Mouse (Mus musculus) midbrain, embryonic 12.5 days (tissue): ENCODE results near the gene Dhfr. TPM values are rescaled to one million over a fixed set of nuclear protein-coding genes. Genes with fewer than 3 reads are reported as not detected.
A peak's percentile ranks its signal among the peaks of the same experiment; 100 is the strongest.

ENCODE experiments used
- ATAC-seq: fragments of 200-750 bp; cut with Nextera tagmentation; 2 replicates; pipeline ENCODE4 v1.8.0; 2017; ENCODE audit warnings: low read depth, moderate TSS enrichment, moderate library complexity; ENCODE audit not compliant: low FRiP score
- H3K27ac ChIP-seq: fragments of 300-500 bp; sonication (generic); replicated peaks from 2 replicates; pipeline ENCODE4 v1.5.1; 2016; ENCODE audit warnings: mild to moderate bottlenecking
- H3K27me3 ChIP-seq: fragments of 300-500 bp; sonication (generic); 2 replicates; pipeline ENCODE4 v1.6.1; 2016; ENCODE audit warnings: mild to moderate bottlenecking
- H3K36me3 ChIP-seq: fragments of 300-500 bp; sonication (generic); 2 replicates; pipeline ENCODE4 v1.6.1; 2016
- H3K4me1 ChIP-seq: fragments of 300-500 bp; sonication (generic); 2 replicates; pipeline ENCODE4 v1.6.1; 2016
- H3K4me2 ChIP-seq: fragments of 300-500 bp; sonication (generic); replicated peaks from 2 replicates; pipeline ENCODE4 v1.6.1; 2016; ENCODE audit warnings: mild to moderate bottlenecking, moderate library complexity
- H3K4me3 ChIP-seq: fragments of 300-500 bp; sonication (generic); 2 replicates; pipeline ENCODE4 v1.5.1; 2016; ENCODE audit warnings: mild to moderate bottlenecking
- H3K9ac ChIP-seq: fragments of 300-500 bp; sonication (generic); replicated peaks from 2 replicates; pipeline ENCODE4 v1.6.1; 2016; ENCODE audit warnings: mild to moderate bottlenecking, moderate library complexity
- H3K9me3 ChIP-seq: fragments of 300-500 bp; sonication (generic); 2 replicates; pipeline ENCODE4 v1.6.1; 2016; ENCODE audit warnings: mild to moderate bottlenecking
- WGBS: fragments of 180-500 bp; shearing (Covaris S2); methylation state at CpG from one replicate; pipeline ENCODE4 v1.1.7; 2016; 5-methylcytosine and 5-hydroxymethylcytosine counted together
- polyA plus RNA-seq: library from polyadenylated mRNA; unstranded; fragments of >200 nt; fragmentation: Nextera tagmentation; extraction: Ambion mirVana; gene quantifications from 2 replicates; pipeline ENCODE4 v1.2.1, GENCODE M21; 2016

The Dhfr gene
- polyA plus RNA-seq: 15.3 and 15.8 TPM in 2 replicates

DNA sequence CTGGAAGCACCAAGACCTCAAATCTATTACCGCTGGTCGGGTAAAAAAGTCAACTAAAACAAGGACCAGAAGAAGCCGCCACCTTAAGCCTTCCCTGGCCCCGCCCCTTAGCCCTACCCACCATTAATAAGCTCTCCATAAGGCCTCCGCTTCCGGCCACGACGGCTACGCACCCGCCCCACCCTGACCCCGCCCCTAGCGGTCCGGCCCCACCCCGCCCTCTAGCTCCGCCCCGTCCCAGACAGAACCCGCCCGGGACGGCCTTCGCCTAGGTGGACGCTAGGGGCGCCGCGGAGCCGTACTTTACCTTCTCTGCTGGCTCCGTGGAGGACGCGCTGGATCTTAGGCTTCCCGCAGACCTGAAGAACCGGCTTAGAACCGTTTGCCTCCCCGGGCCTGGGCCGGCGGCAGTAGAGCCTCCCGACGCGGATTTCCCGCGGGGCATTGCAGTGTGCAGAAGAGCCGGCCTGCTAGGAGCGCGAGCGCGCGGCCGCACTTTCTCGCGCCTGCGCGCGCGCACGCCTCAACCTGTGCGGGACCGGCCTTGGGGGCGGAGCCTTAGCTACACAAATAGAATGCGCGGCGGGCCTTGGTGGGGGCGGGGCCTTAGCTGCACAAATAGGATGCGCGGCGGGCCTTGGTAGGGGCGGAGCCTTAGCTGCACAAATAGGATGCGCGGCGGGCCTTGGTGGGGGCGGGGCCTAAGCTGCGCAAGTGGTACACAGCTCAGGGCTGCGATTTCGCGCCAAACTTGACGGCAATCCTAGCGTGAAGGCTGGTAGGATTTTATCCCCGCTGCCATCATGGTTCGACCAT is at the start of gene Dhfr, which contains the start of gene Msh3:
Gene Dhfr, plus strand, starts transcription at position 271 of the 816 bp plus-strand sequence.
Gene Msh3, minus strand, starts transcription at position 548 of the 816 bp plus-strand sequence.
- WGBS: under 1% methylated on average over 76 of the region's 76 CpGs
- H3K36me3 ChIP-seq: 0 out of 2 replicates have a peak, but pooled peaks cover 6% of the 10 kb centered on the region
- peak within 1 kb of the TSS; percentile 90 for H3K27ac ChIP-seq
- H3K4me2 ChIP-seq: peak within 1 kb of the TSS; percentile 91
- peak; percentile 97 for ATAC-seq
- peaks cover 21% of the 10 kb centered on the region for H3K4me1 ChIP-seq
- H3K9ac ChIP-seq: peak within 1 kb of the TSS; percentile 72
- no peaks in the 10 kb centered on the region for H3K27me3 ChIP-seq
- H3K4me3 ChIP-seq: peak within 1 kb of the TSS; percentile 71
- H3K9me3 ChIP-seq: no peaks in the 10 kb centered on the region

DNA sequence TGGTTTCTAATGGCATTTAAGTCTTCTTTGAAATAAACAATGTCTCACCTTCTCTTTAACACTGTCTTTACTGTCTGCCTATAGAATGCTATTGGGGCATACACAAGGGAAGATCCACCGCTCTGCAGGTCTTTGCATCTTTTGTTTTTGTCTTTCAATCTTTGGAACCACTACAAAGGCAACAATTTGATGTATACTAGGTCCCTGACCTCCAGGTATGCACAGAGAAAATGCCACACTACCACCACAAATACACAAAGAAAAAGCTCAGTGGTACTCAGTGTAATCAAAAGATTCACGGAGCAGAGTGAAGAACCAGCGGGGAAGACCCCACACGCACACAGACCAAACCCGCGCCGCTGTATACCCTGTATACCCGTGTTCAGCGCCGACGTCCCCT is 48.8 kb upstream of the Dhfr start, which contains the start of gene Gm20379:
Gene Gm20379, plus strand, starts transcription at position 301 of the 400 bp plus-strand sequence.
- Histone ChIP-seq H3K36me3 (peaks cover 33% of the 10 kb centered on the region), H3K4me1 (no peaks in the 10 kb centered on the region), H3K9me3 (no peaks in the 10 kb centered on the region), H3K4me3 (no peak within 1 kb of the TSS), H3K4me2 (no peak within 1 kb of the TSS), H3K9ac (no peak within 1 kb of the TSS), H3K27me3 (no peaks in the 10 kb centered on the region), H3K27ac (no peak within 1 kb of the TSS)
- ATAC-seq: no peak
- WGBS: 97% methylated on average over 11 of the region's 11 CpGs

DNA sequence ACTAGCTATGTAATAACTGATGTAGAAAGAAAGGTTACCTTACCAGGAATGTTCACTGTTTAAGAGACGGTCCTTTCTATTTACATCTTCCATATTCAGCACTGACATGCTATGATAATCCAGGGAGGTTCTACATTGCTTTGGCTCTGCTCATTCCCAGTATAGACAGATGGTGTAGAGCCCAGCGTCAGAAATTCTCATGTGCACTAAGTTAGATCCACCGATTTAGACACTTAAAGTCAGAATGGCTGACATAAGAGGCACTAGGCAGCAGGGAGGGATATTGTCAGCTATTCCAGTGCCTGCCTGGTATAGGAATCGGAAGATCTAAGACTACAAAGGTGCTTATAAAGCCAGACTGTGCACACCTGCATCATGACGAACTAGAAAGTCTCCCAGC is 39.9 kb upstream of the Dhfr start:
- no peak for ATAC-seq
- H3K36me3 ChIP-seq: peaks cover 22% of the 10 kb centered on the region; the same call in 1 of the 2 replicates
- H3K27me3 ChIP-seq: no peaks in the 10 kb centered on the region
- H3K9me3 ChIP-seq: no peaks in the 10 kb centered on the region
- no peak overlapping the region for H3K4me2 ChIP-seq
- no peak overlapping the region for H3K9ac ChIP-seq
- H3K27ac ChIP-seq: no peak overlapping the region
- H3K4me1 ChIP-seq: no peaks in the 10 kb centered on the region
- no peak overlapping the region for H3K4me3 ChIP-seq
- WGBS: 92% methylated on average over 5 of the region's 5 CpGs

DNA sequence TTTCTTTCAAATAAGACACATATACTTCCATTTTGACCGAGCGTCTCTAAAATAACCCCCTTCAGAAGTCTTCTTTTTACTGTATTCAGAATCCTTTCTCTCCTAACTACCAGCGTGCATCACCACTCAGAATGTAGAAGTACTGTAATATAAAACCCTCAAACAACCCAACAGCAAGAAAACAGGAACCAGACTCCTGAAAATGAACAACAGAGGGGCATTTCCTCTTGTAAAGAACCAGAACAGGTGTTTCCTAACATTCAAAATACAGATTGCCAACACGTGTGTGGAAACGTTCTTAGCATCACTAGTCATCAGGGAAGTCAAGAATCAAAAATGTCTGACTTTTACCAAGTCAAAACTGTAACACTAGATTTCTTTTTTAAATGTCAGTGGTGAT is 33.8 kb upstream of the Dhfr start:
- H3K4me1 ChIP-seq: no peaks in the 10 kb centered on the region
- H3K27ac ChIP-seq: no peak overlapping the region
- no peak for ATAC-seq
- 0 out of 2 replicates have a peak, but pooled peaks cover 15% of the 10 kb centered on the region for H3K36me3 ChIP-seq
- H3K9ac ChIP-seq: no peak overlapping the region
- H3K4me3 ChIP-seq: no peak overlapping the region
- H3K4me2 ChIP-seq: no peak overlapping the region
- no peaks in the 10 kb centered on the region for H3K27me3 ChIP-seq
- H3K9me3 ChIP-seq: no peaks in the 10 kb centered on the region
- 92% methylated on average over 5 of the region's 5 CpGs for WGBS

DNA sequence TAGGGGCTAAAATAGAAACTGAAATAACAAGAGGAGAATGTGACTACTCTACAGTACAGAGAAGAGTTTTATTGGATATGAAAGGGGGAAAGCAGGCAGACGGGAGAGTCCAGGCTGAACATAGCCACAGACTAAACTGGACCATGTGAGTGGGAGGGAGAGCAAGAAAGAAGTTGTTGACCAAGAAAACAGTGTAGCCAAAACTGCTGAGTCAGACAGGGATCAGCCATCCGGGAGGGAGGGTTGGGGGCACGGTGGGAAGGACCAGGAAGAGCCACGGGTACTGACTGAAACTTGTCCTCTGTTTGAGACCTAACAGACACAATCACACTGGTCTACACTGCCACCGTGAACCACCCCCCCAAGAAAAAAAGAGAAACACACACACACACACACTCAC is 28.5 kb upstream of the Dhfr start:
- ATAC-seq: no peak
- no peaks in the 10 kb centered on the region for H3K4me1 ChIP-seq
- WGBS: 73% methylated on average over 5 of the region's 5 CpGs
- H3K9ac ChIP-seq: no peak overlapping the region
- H3K27ac ChIP-seq: no peak overlapping the region
- no peak overlapping the region for H3K4me2 ChIP-seq
- H3K27me3 ChIP-seq: no peaks in the 10 kb centered on the region
- peaks cover 13% of the 10 kb centered on the region; the same call in 1 of the 2 replicates for H3K36me3 ChIP-seq
- no peak overlapping the region for H3K4me3 ChIP-seq
- H3K9me3 ChIP-seq: no peaks in the 10 kb centered on the region

DNA sequence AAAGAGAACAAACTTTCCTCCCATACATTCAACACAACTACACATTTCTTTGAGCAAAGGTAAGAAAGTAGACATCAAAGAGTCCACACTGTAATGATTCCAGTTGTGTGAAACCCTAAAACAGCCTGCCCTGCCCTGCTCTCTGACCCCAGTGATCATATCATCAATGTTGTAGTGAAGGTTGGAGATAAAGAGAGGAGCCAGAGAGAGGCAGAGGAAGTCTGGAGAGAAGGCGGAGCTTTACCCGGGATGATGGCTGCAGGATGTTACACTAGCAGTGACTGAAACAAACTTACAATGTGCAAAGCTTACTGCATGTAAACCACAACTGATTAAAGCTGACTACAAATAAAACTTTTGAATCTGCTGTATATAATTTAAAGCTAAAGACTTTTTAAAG is 26.5 kb upstream of the Dhfr start:
- 86% methylated on average over 2 of the region's 2 CpGs for WGBS
- H3K27me3 ChIP-seq: no peaks in the 10 kb centered on the region
- peaks cover 11% of the 10 kb centered on the region; the same call in 1 of the 2 replicates for H3K36me3 ChIP-seq
- no peaks in the 10 kb centered on the region for H3K9me3 ChIP-seq
- H3K9ac ChIP-seq: no peak overlapping the region
- H3K4me1 ChIP-seq: no peaks in the 10 kb centered on the region
- no peak overlapping the region for H3K4me2 ChIP-seq
- H3K27ac ChIP-seq: no peak overlapping the region
- no peak for ATAC-seq
- no peak overlapping the region for H3K4me3 ChIP-seq

DNA sequence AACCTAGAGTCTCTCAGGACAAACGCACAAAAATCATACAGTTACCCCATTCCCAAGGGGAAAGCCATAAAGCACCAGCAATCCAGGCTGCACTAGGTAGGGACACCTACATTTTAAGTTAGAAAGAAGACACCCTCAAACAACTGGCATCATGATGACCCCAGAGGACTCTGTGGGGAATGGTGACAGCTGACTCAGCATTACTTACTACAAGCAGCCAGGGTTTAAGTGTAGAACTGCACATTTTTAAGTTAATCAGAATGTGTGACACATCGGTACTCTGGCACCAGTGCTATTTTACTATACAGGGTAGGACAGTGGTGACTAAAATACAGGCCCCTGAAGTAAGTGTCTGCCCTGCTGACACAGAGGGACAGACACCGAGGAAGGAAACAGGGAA is 23.9 kb upstream of the Dhfr start:
- Histone ChIP-seq H3K27me3 (no peaks in the 10 kb centered on the region), H3K9ac (no peak overlapping the region), H3K36me3 (peaks cover 11% of the 10 kb centered on the region; the same call in 1 of the 2 replicates), H3K4me1 (no peaks in the 10 kb centered on the region), H3K4me3 (no peak overlapping the region), H3K9me3 (no peaks in the 10 kb centered on the region), H3K27ac (no peak overlapping the region), H3K4me2 (no peak overlapping the region)
- 90% methylated on average over 3 of the region's 3 CpGs for WGBS
- ATAC-seq: no peak

DNA sequence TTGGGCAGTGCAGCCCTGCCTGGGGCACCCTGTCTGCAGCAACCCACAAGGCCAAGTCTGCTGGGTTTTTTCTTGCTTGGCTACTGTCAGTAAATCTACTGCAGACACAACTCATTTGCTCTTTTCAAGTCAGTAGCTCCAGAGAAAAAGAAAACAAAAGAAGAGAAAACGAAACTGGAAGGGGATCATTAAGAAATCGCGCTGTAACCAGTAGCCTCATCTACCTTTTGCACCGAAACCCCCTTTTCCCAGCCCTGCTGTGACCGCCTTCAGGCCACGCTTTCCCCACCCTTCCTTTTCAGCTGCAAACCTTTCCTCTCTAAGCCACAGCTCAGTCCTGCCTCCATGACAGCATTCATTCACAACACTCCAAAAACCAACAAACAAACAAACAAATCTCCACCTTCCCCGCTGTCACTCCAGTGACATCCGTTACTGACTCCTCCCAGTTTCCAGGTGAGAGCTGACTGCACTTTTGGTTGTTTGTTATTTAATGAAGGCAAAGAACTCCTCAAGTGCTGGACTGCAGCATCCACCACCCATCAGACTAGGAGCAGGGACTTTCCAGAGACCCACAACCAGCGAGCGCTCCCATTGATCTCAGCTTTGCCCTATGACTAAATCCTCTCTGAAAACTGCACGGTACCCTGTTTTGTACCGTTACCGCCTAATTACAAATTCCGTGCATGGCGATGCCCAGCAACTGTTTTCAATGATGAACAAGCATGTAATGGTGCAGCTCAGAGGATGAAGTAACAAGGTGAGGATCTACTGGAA is 22.2 kb upstream of the Dhfr start:
- WGBS: 90% methylated on average over 15 of the region's 15 CpGs

DNA sequence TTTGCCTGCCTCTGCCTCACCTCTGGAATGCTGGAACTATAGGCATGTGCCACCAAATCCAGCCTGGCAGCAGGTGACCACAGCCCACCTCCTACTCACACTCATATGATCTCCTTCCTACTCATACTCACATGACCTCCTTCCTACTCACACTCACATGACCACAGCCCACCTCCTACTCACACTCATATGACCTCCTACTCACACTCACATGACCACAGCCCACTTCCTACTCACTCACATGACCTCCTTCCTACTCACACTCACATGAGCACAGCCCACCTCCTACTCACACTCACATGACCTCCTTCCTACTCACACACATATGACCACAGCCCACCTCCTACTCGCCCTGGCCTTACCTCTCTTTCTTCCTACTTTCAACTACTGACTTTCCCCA is 17.7 kb upstream of the Dhfr start:
- Histone ChIP-seq H3K36me3 (peaks cover 17% of the 10 kb centered on the region; the same call in 1 of the 2 replicates), H3K9me3 (no peaks in the 10 kb centered on the region), H3K4me2 (no peak overlapping the region), H3K4me1 (no peaks in the 10 kb centered on the region), H3K9ac (0 out of 2 replicates have a peak overlapping the region, but pooled peaks have one; percentile 11), H3K4me3 (no peak overlapping the region), H3K27ac (no peak overlapping the region), H3K27me3 (no peaks in the 10 kb centered on the region)
- WGBS: 95% methylated on average over 1 of the region's 1 CpGs
- ATAC-seq: no peak

More for the DNA sequence above, 22.2 kb upstream of the Dhfr start:
- Histone ChIP-seq H3K4me3 (no peak overlapping the region), H3K4me1 (no peaks in the 10 kb centered on the region), H3K9ac (no peak overlapping the region), H3K36me3 (peaks cover 14% of the 10 kb centered on the region; the same call in 1 of the 2 replicates), H3K27me3 (no peaks in the 10 kb centered on the region), H3K4me2 (no peak overlapping the region), H3K27ac (no peak overlapping the region), H3K9me3 (no peaks in the 10 kb centered on the region)
- no peak for ATAC-seq

DNA sequence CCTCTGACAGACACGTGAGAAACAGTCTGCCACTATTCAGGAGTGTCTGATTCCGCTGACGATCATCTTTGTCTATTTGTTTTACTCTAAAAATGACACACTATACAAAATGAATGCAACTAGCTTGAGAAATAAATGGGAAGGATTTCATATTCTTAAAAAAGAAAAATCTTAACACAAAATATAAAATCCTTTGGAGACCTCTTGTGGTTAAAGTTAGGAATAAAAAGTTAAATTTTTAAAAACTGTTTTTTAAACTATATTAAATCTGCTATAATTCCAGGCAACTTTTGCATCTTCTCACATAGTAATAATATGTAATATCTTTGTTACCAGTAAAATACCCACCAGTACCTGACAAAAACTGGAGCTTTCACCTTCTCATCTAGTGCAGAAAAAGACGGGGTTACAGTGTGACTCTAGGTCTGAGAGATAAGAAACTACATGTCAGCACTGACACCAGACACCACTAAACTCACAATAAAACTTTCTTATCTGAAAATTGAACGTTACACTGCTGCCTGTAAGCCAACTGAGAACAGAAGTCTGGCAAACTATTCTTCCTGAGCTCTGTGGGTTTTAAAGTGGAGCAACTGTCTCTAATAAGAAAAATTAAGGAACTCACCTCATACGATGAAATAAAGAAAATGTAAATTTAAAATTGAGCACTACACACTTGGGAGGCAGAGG is 16.6 kb upstream of the Dhfr start:
- Histone ChIP-seq H3K36me3 (peaks cover 25% of the 10 kb centered on the region; the same call in 1 of the 2 replicates), H3K4me3 (no peak overlapping the region), H3K4me2 (no peak overlapping the region), H3K4me1 (no peaks in the 10 kb centered on the region), H3K27ac (no peak overlapping the region), H3K9me3 (no peaks in the 10 kb centered on the region), H3K9ac (no peak overlapping the region), H3K27me3 (no peaks in the 10 kb centered on the region)
- ATAC-seq: no peak
- 85% methylated on average over 6 of the region's 6 CpGs for WGBS

DNA sequence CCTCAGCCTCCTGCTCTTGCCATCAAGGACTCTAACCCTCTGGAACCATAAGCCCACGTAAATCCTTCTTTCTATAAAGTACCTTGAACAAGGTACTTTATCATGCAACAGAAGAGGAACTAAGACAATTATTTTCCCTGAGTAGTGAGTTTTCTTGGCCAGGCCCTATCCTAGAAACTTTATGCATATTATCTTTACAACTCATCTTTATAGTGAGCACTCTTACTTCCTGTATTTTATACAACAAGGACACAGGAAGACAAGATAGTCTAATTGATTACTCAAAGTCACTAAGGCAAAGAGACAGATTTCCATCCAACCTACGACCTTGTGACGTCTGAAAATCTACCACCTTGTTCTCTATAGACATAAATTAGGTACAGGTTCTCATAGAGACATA is 14.7 kb upstream of the Dhfr start:
- no peaks in the 10 kb centered on the region for H3K4me1 ChIP-seq
- 89% methylated on average over 3 of the region's 3 CpGs for WGBS

More for the DNA sequence above, 14.7 kb upstream of the Dhfr start:
- Histone ChIP-seq H3K9me3 (no peaks in the 10 kb centered on the region), H3K27ac (no peak overlapping the region), H3K36me3 (peaks cover 44% of the 10 kb centered on the region), H3K9ac (no peak overlapping the region), H3K4me2 (no peak overlapping the region), H3K27me3 (no peaks in the 10 kb centered on the region), H3K4me3 (no peak overlapping the region)
- ATAC-seq: no peak
